Mouse (Mus musculus): ENCODE results near the gene Tbc1d10b.

Gene Tbc1d10b

DNA sequence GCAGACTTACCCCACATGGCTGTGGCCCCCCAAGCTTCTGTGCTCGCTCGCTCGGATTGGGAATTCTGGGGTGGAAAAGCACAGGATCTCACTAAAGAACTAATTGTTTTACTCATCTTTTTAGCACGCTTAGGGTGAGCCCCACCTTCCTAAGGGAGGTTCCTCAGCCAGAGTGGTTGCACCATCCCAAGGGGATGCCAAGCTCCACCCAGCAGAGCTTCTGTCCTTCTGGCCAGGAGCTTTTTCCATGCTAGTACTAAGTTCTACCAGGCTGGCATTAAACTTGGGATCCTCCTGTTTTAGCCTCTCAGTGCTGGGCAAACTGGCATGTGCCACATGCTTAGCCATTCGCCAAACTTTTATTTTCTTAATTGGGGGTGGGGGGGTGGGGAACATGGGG lies 45.7 kb downstream of the Tbc1d10b start:
- no peak for DNase-seq (ENCODE audit: low spot score in 2 of 2)

- no peak for DNase-seq (ENCODE audit: low spot score in 2 of 2)
Observed at GRCm38 (mm10) chr7:127157548-127157947, 50.7 kb downstream of the Tbc1d10b start.

DNA sequence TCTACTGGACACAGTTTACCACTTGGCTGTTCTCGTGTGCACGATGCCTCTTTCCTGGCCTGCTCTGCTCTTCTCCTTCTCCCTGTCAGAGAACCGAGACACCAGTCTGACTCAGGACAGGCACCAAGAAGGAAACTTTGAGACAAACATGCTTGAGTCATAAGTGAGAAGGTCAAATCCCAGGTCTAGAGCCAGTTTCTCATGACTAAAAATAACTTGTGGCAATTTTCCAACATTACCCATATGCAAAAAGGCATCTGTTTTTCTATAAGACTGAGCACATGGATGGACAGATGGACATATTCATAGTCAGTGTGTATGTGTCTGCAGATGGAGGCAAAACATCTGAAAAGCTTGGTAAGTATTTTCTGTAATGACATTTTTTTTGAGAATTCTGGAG lies 54.8 kb downstream of the Tbc1d10b start:
- no peak for DNase-seq (ENCODE audit: low spot score in 2 of 2)

DNA sequence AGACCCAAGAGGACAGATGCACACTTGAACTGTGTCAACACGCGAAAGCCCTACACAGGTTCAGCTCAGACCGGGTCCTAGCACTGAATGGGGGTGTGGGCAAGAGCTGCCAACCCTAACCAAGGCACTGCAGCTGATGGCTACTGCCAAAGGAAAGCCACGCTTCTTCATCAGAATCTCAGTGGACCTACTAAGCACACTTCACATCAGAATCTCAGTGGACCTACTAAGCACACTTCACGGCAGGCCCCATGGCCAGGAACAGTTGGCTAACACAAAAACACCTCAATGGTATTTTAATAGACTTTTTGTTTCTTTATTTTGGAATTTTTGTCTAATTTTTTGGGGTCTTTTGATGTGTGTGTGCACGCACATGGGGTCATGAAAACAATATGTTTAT lies 55.8 kb downstream of the Tbc1d10b start:
- DNase-seq (ENCODE audit: low spot score in 2 of 2): no peak

DNA sequence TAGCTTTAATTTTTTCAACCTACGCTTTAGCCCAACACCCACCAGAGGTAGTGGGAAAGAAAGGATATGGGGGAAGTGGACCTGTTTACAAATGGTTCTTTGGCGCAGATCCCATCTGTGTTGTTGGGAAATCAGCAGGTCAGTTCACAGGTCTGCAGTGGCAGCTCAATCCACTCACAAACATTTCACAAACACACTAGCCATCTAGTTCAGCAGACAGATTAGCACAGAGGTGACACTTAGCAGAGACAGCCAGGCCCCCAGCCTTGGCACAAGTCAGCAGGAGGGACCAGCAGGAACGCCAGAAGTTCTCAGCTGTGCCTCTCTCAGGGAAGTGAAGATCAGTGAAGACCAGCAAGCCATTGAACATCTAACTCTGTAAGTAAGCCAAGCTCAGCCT lies 60.4 kb downstream of the Tbc1d10b start:
- no peak for DNase-seq (ENCODE audit: low spot score in 2 of 2)

Data from right cerebral cortex, postnatal 36 days (tissue).